ENCODE assay signal across 25 mouse cellular contexts in genomic region chrX:140862760-140863159, GRCm38 (mm10). TPM values are rescaled to one million over a fixed set of nuclear protein-coding genes. Genes with fewer than 3 reads are reported as not detected.
"Had no signal": no experiment of that assay in that cellular context is flagged by ENCODE, and none has a peak within 500 bp of the region (broad histone marks: within the 10 kb centered on the region; RNA-seq: fewer than 3 reads in every experiment).

No protein-coding gene starts in this region.

- ATAC-seq: lung, postnatal 0 days; midbrain, embryonic 13.5 days; midbrain, embryonic 15.5 days had no signal

- H3K4me1 ChIP-seq: lung, embryonic 15.5 days; megakaryocyte, embryonic 14.5 days; midbrain, embryonic 13.5 days; midbrain, embryonic 15.5 days; neural tube, embryonic 12.5 days; stomach, embryonic 15.5 days had no signal

- H3K27me3 ChIP-seq: neural tube, embryonic 12.5 days had no signal

- H3K4me3 ChIP-seq: lung, embryonic 15.5 days; megakaryocyte, embryonic 14.5 days; midbrain, embryonic 13.5 days; midbrain, embryonic 15.5 days; neural tube, embryonic 12.5 days; stomach, embryonic 15.5 days had no signal

- H3K36me3 ChIP-seq: lung, embryonic 15.5 days; midbrain, embryonic 13.5 days; midbrain, embryonic 15.5 days; neural tube, embryonic 12.5 days; stomach, embryonic 15.5 days had no signal

- DNase-seq: lung, adult 2 months; lung, postnatal 14 days; lung, postnatal 36 days; right cerebral cortex, postnatal 25 days; right cerebral cortex, postnatal 4 days; thymus, adult 2 months; thymus, postnatal 25 days; thymus, postnatal 4 days had no signal

- H3K4me2 ChIP-seq: lung, embryonic 15.5 days; midbrain, embryonic 11.5 days; midbrain, embryonic 13.5 days; midbrain, embryonic 15.5 days; neural tube, embryonic 12.5 days; stomach, embryonic 15.5 days had no signal

- H3K27ac ChIP-seq: liver, embryonic 14.5 days; lung, embryonic 15.5 days; midbrain, embryonic 13.5 days; midbrain, embryonic 15.5 days; neural tube, embryonic 12.5 days; stomach, embryonic 15.5 days; stomach, postnatal 0 days had no signal

- H3K9ac ChIP-seq: liver, embryonic 14.5 days; lung, embryonic 15.5 days; midbrain, embryonic 13.5 days; midbrain, embryonic 15.5 days; neural tube, embryonic 12.5 days; stomach, embryonic 15.5 days had no signal

- H3K9me3 ChIP-seq: lung, embryonic 15.5 days; megakaryocyte, embryonic 14.5 days; midbrain, embryonic 13.5 days; midbrain, embryonic 15.5 days; neural tube, embryonic 12.5 days; stomach, embryonic 15.5 days had no signal

RNA-seq across cellular contexts. Expression of gene Vsig1, which starts 44.6 kb away (rescaled TPM):
- total RNA-seq: monocyte, adult 5-6 weeks; neutrophil, adult 5-6 weeks had no signal
- polyA plus RNA-seq: midbrain, embryonic 11.5 days; midbrain, embryonic 13.5 days; neural tube, embryonic 12.5 days; neural tube, embryonic 14.5 days; small intestine, adult 2 months; spleen, adult 2 months had no signal

RNA-seq across cellular contexts. Expression of gene Tex13b, which starts 49.5 kb away (rescaled TPM):
- total RNA-seq: midbrain, postnatal 0 days; monocyte, adult 5-6 weeks; neutrophil, adult 5-6 weeks had no signal
- polyA plus RNA-seq: liver, embryonic 14.5 days; liver, embryonic 16.5 days; lung, adult 2 months; lung, embryonic 15.5 days; lung, postnatal 0 days; midbrain, embryonic 11.5 days; midbrain, embryonic 13.5 days; midbrain, embryonic 15.5 days; midbrain, postnatal 0 days; neural tube, embryonic 12.5 days; neural tube, embryonic 14.5 days; small intestine, adult 2 months; spleen, adult 2 months; stomach, embryonic 15.5 days; stomach, postnatal 0 days; thymus, adult 2 months had no signal
